ENCODE assay signal across 11 mouse cellular contexts in the genomic region with DNA sequence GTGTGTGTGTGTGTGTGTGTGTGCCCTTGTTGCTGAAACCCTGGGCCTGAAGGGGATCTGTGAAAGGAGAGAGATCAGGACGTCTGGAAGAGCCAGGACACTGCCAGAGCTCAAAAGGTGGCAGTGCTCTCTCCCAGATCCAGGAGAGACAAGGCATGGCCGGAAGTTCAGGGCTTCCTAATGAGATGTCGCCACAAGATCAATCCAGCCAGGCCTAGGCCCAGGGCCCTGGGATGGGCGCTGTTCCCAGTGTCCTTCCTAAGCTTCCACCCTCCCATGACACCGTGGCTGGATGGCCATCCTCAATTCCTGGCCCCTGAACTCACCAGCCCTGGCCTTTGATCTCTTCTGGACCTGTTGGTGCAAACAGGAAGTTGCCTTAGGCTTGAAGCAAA. TPM values are rescaled to one million over a fixed set of nuclear protein-coding genes. Genes with fewer than 3 reads are reported as not detected.
DNase-seq lines count a peak whose midpoint lies in the region; ATAC-seq and TF ChIP-seq lines count a peak whose summit lies in the region.
"Had no signal": no experiment of that assay in that cellular context is flagged by ENCODE, and none has a peak within 500 bp of the region (broad histone marks: within the 10 kb centered on the region; RNA-seq: fewer than 3 reads in every experiment).

No protein-coding gene starts in this region.

- peak overlapping the region; percentile 82 for H3K27ac ChIP-seq in heart, embryonic 10.5 days
- H3K27ac ChIP-seq in midbrain, embryonic 10.5 days (replicated peaks), result peak overlapping the region; percentile 73
- H3K27ac ChIP-seq in midbrain, postnatal 0 days (ENCODE audit: low read depth, low read length), result no peak overlapping the region
- 0 out of 2 replicates have a peak overlapping the region, but pooled peaks have one; percentile 43 for H3K27ac ChIP-seq in limb, embryonic 14.5 days (replicated peaks; ENCODE audit: low read depth, low read length)
- no peak overlapping the region for H3K27ac ChIP-seq in stomach, embryonic 16.5 days (ENCODE audit: low read length)

- no peak for DNase-seq in heart, embryonic 10.5 days (ENCODE audit: low spot score)
- no peak for DNase-seq in heart, adult 9 months (ENCODE audit: low spot score in 2 of 2)
- no peak for DNase-seq in midbrain, embryonic 10.5 days (ENCODE audit: low spot score)
- no peak for DNase-seq in midbrain, postnatal 0 days (ENCODE audit: low spot score)
- DNase-seq in limb, embryonic 14.5 days (ENCODE audit: low spot score), result no peak
- DNase-seq in frontal cortex, postnatal 36 days (ENCODE audit: low spot score in 2 of 2), result no peak
- no peak for DNase-seq in urinary bladder, postnatal 4 days (ENCODE audit: low spot score in 2 of 2)
- DNase-seq: cerebellum, adult 9-10 months; layer of hippocampus, adult 9-11 months had no signal

- no peak overlapping the region for H3K9ac ChIP-seq in midbrain, postnatal 0 days (replicated peaks; ENCODE audit: low read length, poor library complexity, severe bottlenecking)
- peak overlapping the region; percentile 41; the same call in 1 of the 2 replicates for H3K9ac ChIP-seq in limb, embryonic 14.5 days (ENCODE audit: low read depth, low read length, severe bottlenecking)
- peak overlapping the region; percentile 52 for H3K9ac ChIP-seq in stomach, embryonic 16.5 days (ENCODE audit: low read length)

- WGBS in heart, embryonic 10.5 days, result 16% methylated on average over 5 of the region's 5 CpGs
- 29% methylated on average over 5 of the region's 5 CpGs for WGBS in midbrain, embryonic 10.5 days
- WGBS in midbrain, postnatal 0 days, result 30% methylated on average over 5 of the region's 5 CpGs
- WGBS in limb, embryonic 14.5 days, result 14% methylated on average over 5 of the region's 5 CpGs
- WGBS in stomach, embryonic 16.5 days, result 30% methylated on average over 5 of the region's 5 CpGs

- ATAC-seq in midbrain, postnatal 0 days (ENCODE audit: low FRiP score), result no peak
- 0 out of 2 replicates have a peak, but pooled peaks have one; percentile 10 for ATAC-seq in limb, embryonic 14.5 days (ENCODE audit: low FRiP score, low read depth)
- ATAC-seq in stomach, embryonic 16.5 days (ENCODE audit: insufficient read depth, low FRiP score), result peak; percentile 14; the same call in 1 of the 2 replicates

- H3K4me3 ChIP-seq in heart, embryonic 10.5 days, result peak overlapping the region; percentile 61
- peak overlapping the region; percentile 50 for H3K4me3 ChIP-seq in midbrain, embryonic 10.5 days
- H3K4me3 ChIP-seq in midbrain, postnatal 0 days (ENCODE audit: low read depth, low read length), result no peak overlapping the region
- peak overlapping the region; percentile 31; the same call in 1 of the 2 replicates for H3K4me3 ChIP-seq in limb, embryonic 14.5 days (replicated peaks; ENCODE audit: low read length)
- no peak overlapping the region for H3K4me3 ChIP-seq in stomach, embryonic 16.5 days (replicated peaks; ENCODE audit: low read length)

- H3K36me3 ChIP-seq in heart, embryonic 10.5 days, result no peaks in the 10 kb centered on the region
- no peaks in the 10 kb centered on the region for H3K36me3 ChIP-seq in midbrain, embryonic 10.5 days
- no peaks in the 10 kb centered on the region for H3K36me3 ChIP-seq in midbrain, postnatal 0 days (ENCODE audit: insufficient read depth, low read length)
- H3K36me3 ChIP-seq in limb, embryonic 14.5 days (ENCODE audit: control insufficient read depth, insufficient read depth, low read length), result no peaks in the 10 kb centered on the region
- no peaks in the 10 kb centered on the region for H3K36me3 ChIP-seq in stomach, embryonic 16.5 days (ENCODE audit: control insufficient read depth, insufficient read depth, low read length)

- H3K4me1 ChIP-seq in heart, embryonic 10.5 days, result peaks cover 40% of the 10 kb centered on the region
- H3K4me1 ChIP-seq in midbrain, embryonic 10.5 days, result peaks cover 35% of the 10 kb centered on the region
- no peaks in the 10 kb centered on the region for H3K4me1 ChIP-seq in midbrain, postnatal 0 days (ENCODE audit: insufficient read depth, low read length)
- peaks cover 32% of the 10 kb centered on the region for H3K4me1 ChIP-seq in limb, embryonic 14.5 days (ENCODE audit: control insufficient read depth, insufficient read depth, low read length)
- H3K4me1 ChIP-seq in stomach, embryonic 16.5 days (ENCODE audit: control insufficient read depth, insufficient read depth, low read length), result peaks cover 30% of the 10 kb centered on the region

- H3K4me2 ChIP-seq in midbrain, postnatal 0 days (ENCODE audit: low read depth, low read length, poor library complexity, severe bottlenecking), result no peak overlapping the region
- peak overlapping the region; percentile 62 for H3K4me2 ChIP-seq in limb, embryonic 14.5 days (replicated peaks; ENCODE audit: low read depth, low read length, severe bottlenecking)
- peak overlapping the region; percentile 66 for H3K4me2 ChIP-seq in stomach, embryonic 16.5 days (ENCODE audit: low read depth, low read length)

- H3K27me3 ChIP-seq in heart, embryonic 10.5 days (ENCODE audit: insufficient read depth, poor library complexity, severe bottlenecking), result peaks cover 70% of the 10 kb centered on the region
- H3K27me3 ChIP-seq in midbrain, embryonic 10.5 days (ENCODE audit: low read depth, poor library complexity, severe bottlenecking), result peaks cover 70% of the 10 kb centered on the region
- no peaks in the 10 kb centered on the region for H3K27me3 ChIP-seq in midbrain, postnatal 0 days (ENCODE audit: insufficient read depth, low read length)
- H3K27me3 ChIP-seq in limb, embryonic 14.5 days (ENCODE audit: control insufficient read depth, insufficient read depth, low read length), result no peaks in the 10 kb centered on the region
- H3K27me3 ChIP-seq in stomach, embryonic 16.5 days (ENCODE audit: control insufficient read depth, insufficient read depth, low read length), result no peaks in the 10 kb centered on the region

- no peak for TF ChIP-seq CTCF in midbrain, postnatal 0 days (IDR thresholded peaks at IDR 0.05)

- no peak for TF ChIP-seq POLR2A in limb, embryonic 14.5 days (IDR thresholded peaks at IDR 0.05; ENCODE audit: borderline replicate concordance, extremely low read depth, insufficient read depth, insufficient read length)

- no peaks in the 10 kb centered on the region for H3K9me3 ChIP-seq in heart, embryonic 10.5 days
- H3K9me3 ChIP-seq in midbrain, embryonic 10.5 days (replicated peaks), result no peaks in the 10 kb centered on the region
- no peaks in the 10 kb centered on the region for H3K9me3 ChIP-seq in midbrain, postnatal 0 days (ENCODE audit: low read length)
- H3K9me3 ChIP-seq in limb, embryonic 14.5 days (ENCODE audit: control insufficient read depth, low read length), result no peaks in the 10 kb centered on the region
- no peaks in the 10 kb centered on the region for H3K9me3 ChIP-seq in stomach, embryonic 16.5 days (replicated peaks; ENCODE audit: control insufficient read depth, low read length)

RNA-seq across cellular contexts. Expression of a gene that starts 50.3 kb away (rescaled TPM):
- polyA plus RNA-seq in heart, embryonic 10.5 days (2016; fragmentation: Nextera tagmentation; extraction: Ambion mirVana), result not detected in 2 replicates
- polyA plus RNA-seq in midbrain, embryonic 10.5 days (2016; fragmentation: Nextera tagmentation; extraction: Ambion mirVana), result not detected in 2 replicates
- not detected in 2 replicates for total RNA-seq in midbrain, postnatal 0 days (2014; rRNA removed)
- not detected in 2 replicates for polyA plus RNA-seq in midbrain, postnatal 0 days (2015; fragmentation: Nextera tagmentation; extraction: Ambion mirVana)
- 0.08 TPM in 1 of 2 replicates, not detected in the other for polyA plus RNA-seq in limb, embryonic 14.5 days (2012; rRNA removed)
- not detected in 2 replicates for polyA plus RNA-seq in limb, embryonic 14.5 days (2014; fragmentation: Nextera tagmentation; extraction: Ambion mirVana)
- 0.10 and 0.24 TPM in 2 replicates for polyA plus RNA-seq in stomach, embryonic 16.5 days (2015; fragmentation: Nextera tagmentation; extraction: Ambion mirVana)
- total RNA-seq: gastrocnemius, adult 18-20 months had no signal

Comparison
In these comparisons a context has a peak if more than half of its experiments do, and no peak if none do; other contexts are left out.
1. H3K27ac ChIP-seq: peak in heart, embryonic 10.5 days (single experiment), midbrain, embryonic 10.5 days (single experiment) and limb, embryonic 14.5 days (single experiment); none in midbrain, postnatal 0 days (single experiment) and stomach, embryonic 16.5 days (single experiment).
2. H3K4me3 ChIP-seq: peak in heart, embryonic 10.5 days (single experiment), midbrain, embryonic 10.5 days (single experiment) and limb, embryonic 14.5 days (single experiment); none in midbrain, postnatal 0 days (single experiment) and stomach, embryonic 16.5 days (single experiment).